Mouse (Mus musculus) G1E (cell line): ENCODE results near the gene Adam11. TPM values are rescaled to one million over a fixed set of nuclear protein-coding genes. Genes with fewer than 3 reads are reported as not detected.
A peak's percentile ranks its signal among the peaks of the same experiment; 100 is the strongest.
"Not testable (repeated sequence)": the region's sequence is repeated elsewhere in the genome, so short reads cannot be mapped to it uniquely, and the experiment has no call there.

Source experiments
- ATAC-seq: 2 replicates; pipeline ENCODE4 v1.8.0; 2016; ENCODE audit warnings: mild to moderate bottlenecking; ENCODE audit not compliant: insufficient number of reproducible peaks, poor library complexity, low FRiP score, severe bottlenecking; ENCODE audit errors: extremely low read depth
- DNase-seq: peaks from one replicate; pipeline ENCODE4 v3.0.0; 2012; ENCODE audit warnings: low spot score
- H3K27me3 ChIP-seq: 2 replicates; pipeline ENCODE4 v1.6.1; 2012; ENCODE audit warnings: mild to moderate bottlenecking, low read length, inconsistent platforms; ENCODE audit not compliant: insufficient read depth
- H3K36me3 ChIP-seq: replicated peaks from 2 replicates; pipeline ENCODE3; 2012; ENCODE audit warnings: mild to moderate bottlenecking, inconsistent platforms
- H3K4me1 ChIP-seq: 2 replicates; pipeline ENCODE4 v1.6.1; 2012; ENCODE audit warnings: low read depth, low read length, inconsistent platforms, mixed read lengths; ENCODE audit not compliant: insufficient read depth
- H3K4me3 ChIP-seq: 2 replicates; pipeline ENCODE4 v1.5.1; 2012; ENCODE audit warnings: low read depth, mild to moderate bottlenecking, inconsistent platforms, low read length, moderate library complexity, mixed read lengths
- H3K9me3 ChIP-seq: replicated peaks from 2 replicates; pipeline ENCODE4 v1.6.1; 2012; ENCODE audit warnings: inconsistent platforms
- CTCF ChIP-seq: IDR thresholded peaks from 2 replicates; pipeline ENCODE4 v1.5.1; 2012; ENCODE audit warnings: low read depth, low read length, inconsistent platforms, mixed read lengths
- GATA1 ChIP-seq: IDR thresholded peaks from 2 replicates; pipeline ENCODE4 v1.6.1; 2012; ENCODE audit warnings: borderline replicate concordance, low read length, inconsistent platforms, mixed read lengths
- GATA2 ChIP-seq: IDR thresholded peaks from 2 replicates; pipeline ENCODE4 v1.6.1; 2012; ENCODE audit warnings: low read depth, low read length, inconsistent platforms, borderline replicate concordance
- POLR2AphosphoS5 ChIP-seq: IDR thresholded peaks from 2 replicates; pipeline ENCODE4 v1.6.1; 2012; ENCODE audit warnings: low read depth, low read length, inconsistent platforms; ENCODE audit not compliant: insufficient replicate concordance
- TAL1 ChIP-seq: conservative IDR thresholded peaks from 2 replicates; pipeline ENCODE4 v1.6.1; 2012; ENCODE audit warnings: low read depth, low read length, inconsistent platforms, mixed read lengths
- polyA plus RNA-seq: library from polyadenylated mRNA; stranded (reverse); fragments of >175 nt; gene quantifications from 2 replicates; pipeline ENCODE4 v1.2.3, GENCODE M21; 2012
- total RNA-seq, 2 experiments: library from RNA; stranded (forward) in 1 of 2; stranded (reverse) in 1 of 2; fragments of 200-1000 nt in 1 of 2; fragments of >200 nt in 1 of 2; fragmentation: Nextera tagmentation in 1 of 2; gene quantifications; 2 replicates each; pipeline ENCODE4 v1.2.3; 2014 to 2017

Adam11 gene
- total RNA-seq (2014; fragmentation: Nextera tagmentation) (not detected in 2 replicates), total RNA-seq (2017) (0.06 and 0.22 TPM in 2 replicates), polyA plus RNA-seq (not detected in 2 replicates)

DNA sequence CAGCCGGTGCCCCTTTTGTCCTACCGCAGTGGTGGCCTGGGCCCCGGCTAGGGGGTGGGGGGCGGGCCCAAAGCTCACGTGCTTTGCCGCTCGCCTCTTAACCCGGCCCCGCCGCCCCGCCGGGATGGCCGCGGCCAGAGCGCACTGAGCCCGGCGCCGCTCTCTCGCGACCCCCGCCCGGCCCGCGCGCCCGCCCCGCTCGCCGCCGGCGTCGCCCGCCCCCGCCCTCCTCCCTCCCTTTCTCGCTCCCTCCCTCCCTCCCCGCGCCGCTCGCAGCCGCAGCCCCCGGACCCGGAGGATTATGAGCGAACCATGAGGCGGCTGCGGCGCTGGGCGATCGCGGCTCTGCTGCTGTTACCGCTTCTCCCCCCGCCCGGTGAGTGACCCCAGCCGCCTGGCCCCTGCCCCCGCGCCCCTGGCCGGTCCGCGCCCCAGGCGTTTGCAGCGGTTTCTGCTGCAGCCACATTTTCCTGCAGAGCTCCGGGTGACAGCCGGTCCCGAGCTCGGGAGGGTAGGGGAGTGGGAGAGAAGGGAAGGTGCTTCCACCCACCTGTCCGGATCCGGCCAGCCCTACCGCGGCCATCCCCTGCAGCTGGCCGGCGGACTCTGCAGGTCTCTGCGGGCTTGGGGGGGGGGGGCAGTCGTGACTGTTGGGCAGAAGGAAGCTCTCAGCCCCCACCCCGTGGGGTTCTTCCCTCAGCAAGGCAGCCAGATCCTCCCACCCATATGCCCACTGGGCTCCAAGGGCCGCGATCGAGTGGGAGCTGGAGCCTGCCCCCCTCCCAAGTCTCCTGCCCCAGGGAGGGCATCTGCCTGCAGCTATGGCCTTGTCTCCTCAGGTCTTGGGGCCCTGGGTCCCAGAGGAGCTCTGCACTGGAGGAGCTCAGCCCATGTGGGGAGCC lies at the start of gene Adam11:
Gene Adam11 (plus strand): TSS at position 131 of the 902 bp plus-strand sequence.
- ATAC-seq (no peak), DNase-seq (no peak)
- H3K9me3 ChIP-seq: no peaks in the 10 kb centered on the region
- peaks cover 41% of the 10 kb centered on the region for H3K27me3 ChIP-seq
- TF ChIP-seq TAL1 (no peak), GATA2 (no peak), GATA1 (no peak), POLR2AphosphoS5 (no peak), CTCF (no peak)
- no peaks in the 10 kb centered on the region for H3K36me3 ChIP-seq
- no peaks in the 10 kb centered on the region for H3K4me1 ChIP-seq
- no peak within 1 kb of the TSS for H3K4me3 ChIP-seq

DNA sequence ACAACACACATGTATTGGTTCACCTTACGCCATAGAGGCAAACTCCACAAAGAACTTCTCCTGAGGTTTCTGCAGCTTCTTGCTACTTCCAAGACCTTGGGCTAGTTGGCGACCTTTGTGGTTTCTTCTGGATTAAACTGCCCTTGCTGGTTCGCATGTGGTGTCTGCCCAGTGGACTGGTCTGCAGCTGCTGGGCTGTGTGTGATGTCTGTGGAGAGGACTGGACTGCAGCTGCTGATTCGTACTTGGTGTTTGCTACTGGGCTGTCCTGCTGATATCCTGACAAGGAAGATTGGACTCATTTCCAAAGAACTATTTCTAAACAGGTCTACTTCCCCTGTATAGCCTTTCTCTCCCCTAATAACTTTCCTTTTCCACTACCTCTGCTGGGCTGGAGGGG lies 48.8 kb upstream of the Adam11 start:
- no peak overlapping the region for H3K4me3 ChIP-seq
- no peaks in the 10 kb centered on the region; the same call in 1 of the 2 replicates for H3K4me1 ChIP-seq
- no peaks in the 10 kb centered on the region for H3K36me3 ChIP-seq
- ATAC-seq: no peak
- peaks cover 2% of the 10 kb centered on the region; the same call in 1 of the 2 replicates for H3K9me3 ChIP-seq
- DNase-seq: no peak
- H3K27me3 ChIP-seq: peaks cover 10% of the 10 kb centered on the region
- no peak for TF ChIP-seq CTCF
- TF ChIP-seq GATA1: no peak
- no peak for TF ChIP-seq TAL1
- TF ChIP-seq GATA2: no peak
- no peak for TF ChIP-seq POLR2AphosphoS5

DNA sequence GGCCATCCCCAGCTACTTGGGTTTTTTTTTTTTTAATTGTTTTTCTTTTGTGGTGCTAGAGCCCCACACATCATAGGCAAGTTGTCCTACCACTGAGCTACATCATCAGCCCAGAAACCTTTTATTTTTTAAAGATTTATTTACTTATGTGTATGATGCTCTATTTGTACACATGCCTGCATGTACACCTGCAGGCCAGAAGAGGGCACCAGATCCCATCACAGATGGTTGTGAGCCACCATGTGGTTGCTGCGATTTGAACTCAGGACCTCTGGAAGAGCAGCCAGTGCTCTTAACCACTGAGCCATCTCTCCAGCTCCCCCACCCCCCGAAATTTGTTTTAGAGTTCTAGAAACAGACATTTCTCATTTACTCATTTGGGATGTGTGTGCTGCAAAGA lies 46.7 kb upstream of the Adam11 start:
- H3K36me3 ChIP-seq, ATAC-seq, DNase-seq, H3K4me1 ChIP-seq, H3K4me3 ChIP-seq, H3K27me3 ChIP-seq, H3K9me3 ChIP-seq: not testable (repeated sequence)
- peak; percentile 18; the same call in 1 of the 2 replicates for TF ChIP-seq CTCF

DNA sequence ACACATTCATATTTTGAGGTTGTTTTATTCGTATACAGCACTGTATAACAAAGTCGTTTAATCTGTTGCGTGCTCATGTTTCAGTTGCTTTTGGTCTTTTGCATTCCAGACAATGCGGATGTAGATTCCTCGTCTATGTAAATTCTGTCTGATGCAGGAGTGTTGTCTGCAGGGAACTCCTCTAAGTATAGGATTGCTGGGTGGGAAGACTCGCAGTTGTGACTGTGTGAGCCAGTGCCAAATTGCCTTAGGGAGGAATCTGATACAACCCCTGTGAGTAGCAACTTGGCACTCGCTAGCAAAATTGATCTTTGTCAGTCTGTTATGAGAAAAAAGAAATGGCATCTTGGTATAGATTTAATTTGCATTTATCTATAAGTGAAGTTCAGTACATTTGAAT lies 45.1 kb upstream of the Adam11 start:
- TF ChIP-seq TAL1 (no peak), GATA1 (no peak), POLR2AphosphoS5 (no peak), CTCF (no peak), GATA2 (no peak)
- Histone ChIP-seq H3K9me3 (peaks cover 2% of the 10 kb centered on the region; the same call in 1 of the 2 replicates), H3K4me3 (no peak overlapping the region), H3K4me1 (no peaks in the 10 kb centered on the region), H3K27me3 (peaks cover 7% of the 10 kb centered on the region), H3K36me3 (no peaks in the 10 kb centered on the region)
- ATAC-seq: no peak
- DNase-seq: no peak

DNA sequence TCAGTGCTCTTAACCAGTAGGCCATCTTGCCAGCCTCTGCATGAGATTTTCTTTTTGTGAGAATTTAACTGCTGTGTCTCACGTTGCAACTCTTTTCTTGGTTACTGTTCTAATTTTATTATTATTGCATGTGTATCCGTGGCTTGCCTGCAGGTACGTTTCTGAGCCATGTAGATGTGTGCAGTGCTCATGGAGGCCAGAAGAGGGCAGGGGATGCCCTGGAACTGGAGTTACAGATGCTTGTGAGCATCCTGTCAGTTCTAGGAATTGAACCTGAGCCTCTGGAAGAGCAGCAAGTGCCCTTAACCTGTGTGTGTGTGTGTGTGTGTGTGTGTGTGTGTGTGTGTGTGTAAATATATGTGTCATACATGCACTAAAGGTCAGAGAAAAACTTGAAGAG lies 35.7 kb upstream of the Adam11 start:
- no peak for TF ChIP-seq CTCF
- Histone ChIP-seq H3K36me3 (no peaks in the 10 kb centered on the region), H3K4me1 (no peaks in the 10 kb centered on the region), H3K4me3 (no peak overlapping the region), H3K27me3 (peaks cover 23% of the 10 kb centered on the region), H3K9me3 (no peaks in the 10 kb centered on the region)
- DNase-seq (no peak), ATAC-seq (no peak)

DNA sequence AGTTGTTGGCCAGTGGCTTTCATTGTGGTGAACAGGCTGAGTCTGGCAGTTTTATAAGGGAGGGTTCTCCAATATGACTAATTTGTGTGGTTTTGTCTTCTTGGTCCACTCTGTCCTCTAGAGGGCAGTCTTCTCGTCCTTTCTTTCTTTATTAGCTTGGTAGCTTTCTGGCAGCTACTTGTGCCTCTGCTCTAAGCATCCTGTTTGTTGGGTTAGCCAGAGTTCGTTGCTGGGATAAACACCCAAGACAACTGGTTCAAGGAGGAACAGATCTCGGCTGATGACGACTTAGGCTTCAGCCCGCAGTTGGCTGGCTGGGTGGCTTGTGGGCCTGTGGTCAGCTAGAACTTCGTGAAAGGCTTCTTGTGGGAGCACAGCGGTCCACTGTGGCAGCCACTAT lies 32.6 kb upstream of the Adam11 start:
- peak; percentile 40; the same call in 1 of the 2 replicates for TF ChIP-seq CTCF
- no peak for TF ChIP-seq POLR2AphosphoS5
- no peak for TF ChIP-seq GATA1
- TF ChIP-seq GATA2: no peak
- no peaks in the 10 kb centered on the region for H3K9me3 ChIP-seq
- H3K4me1 ChIP-seq: no peaks in the 10 kb centered on the region
- peak; percentile 14 for DNase-seq
- H3K4me3 ChIP-seq: no peak overlapping the region
- ATAC-seq: no peak
- no peaks in the 10 kb centered on the region for H3K36me3 ChIP-seq
- H3K27me3 ChIP-seq: peaks cover 12% of the 10 kb centered on the region

DNA sequence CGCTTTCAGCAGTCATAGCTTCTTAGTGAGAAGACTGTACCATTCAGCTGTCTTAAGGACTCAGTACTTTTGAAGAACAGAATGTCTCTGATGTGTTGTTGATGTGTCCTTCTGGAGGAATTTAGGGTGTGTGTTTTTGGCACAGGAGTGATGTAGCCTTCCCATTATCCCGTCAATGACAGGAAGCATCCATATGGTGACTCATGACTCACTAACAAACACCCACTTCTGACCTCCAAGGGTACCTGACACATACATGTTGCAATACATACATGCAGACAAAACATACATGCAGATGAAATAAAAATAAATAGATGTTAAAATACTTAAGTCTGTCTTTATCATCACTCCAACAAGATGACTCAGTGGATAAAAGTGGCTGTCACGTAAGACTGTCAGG lies 31.4 kb upstream of the Adam11 start:
- no peaks in the 10 kb centered on the region for H3K36me3 ChIP-seq
- TF ChIP-seq POLR2AphosphoS5 (no peak), GATA1 (no peak), GATA2 (no peak), TAL1 (no peak), CTCF (no peak)
- no peaks in the 10 kb centered on the region for H3K4me1 ChIP-seq
- DNase-seq (no peak), ATAC-seq (no peak)
- no peaks in the 10 kb centered on the region for H3K9me3 ChIP-seq
- peaks cover 12% of the 10 kb centered on the region for H3K27me3 ChIP-seq
- H3K4me3 ChIP-seq: no peak overlapping the region
